Mouse (Mus musculus) bone marrow macrophage, adult 2 months (primary cell): ENCODE results near the gene Egflam.

Experiments
- CTCF ChIP-seq: IDR thresholded peaks from 2 replicates; pipeline ENCODE4 v1.5.1; 2012; ENCODE audit warnings: low read depth, mild to moderate bottlenecking, low read length, moderate library complexity
- POLR2A ChIP-seq: IDR thresholded peaks from 2 replicates; pipeline ENCODE4 v1.6.1; 2012; ENCODE audit warnings: mild to moderate bottlenecking, low read depth, low read length, borderline replicate concordance

GRCm38 (mm10) chr15:7191074-7191473 lies 207.1 kb downstream of the Egflam start:
- TF ChIP-seq CTCF: no peak
- TF ChIP-seq POLR2A: no peak
